Mouse (Mus musculus): Measurements from ENCODE around the gene Dnah5.
A peak's percentile ranks its signal among the peaks of the same experiment; 100 is the strongest.
"Not testable (repeated sequence)": the region's sequence is repeated elsewhere in the genome, so short reads cannot be mapped to it uniquely, and the experiment has no call there.

Dnah5 gene

GRCm38 (mm10) chr15:28307884-28308283 is 104.3 kb downstream of the Dnah5 start:
- DNase-seq = no peak

- DNase-seq = no peak
These were observed 107.0 kb downstream of the Dnah5 start for GRCm38 (mm10) chr15:28310516-28310915.

GRCm38 (mm10) chr15:28313451-28313850 is 109.9 kb downstream of the Dnah5 start:
- DNase-seq = no peak

- peak; percentile 16 for DNase-seq
These were observed 112.4 kb downstream of the Dnah5 start for GRCm38 (mm10) chr15:28315812-28316528.

- no peak for DNase-seq
These were observed 119.0 kb downstream of the Dnah5 start for GRCm38 (mm10) chr15:28322533-28322932.

- DNase-seq = no peak
These were observed 123.4 kb downstream of the Dnah5 start for GRCm38 (mm10) chr15:28326985-28327384.

- no peak for DNase-seq
These were observed 123.9 kb downstream of the Dnah5 start for GRCm38 (mm10) chr15:28327441-28327840.

- no peak for DNase-seq
These were observed 137.6 kb downstream of the Dnah5 start for GRCm38 (mm10) chr15:28341151-28341550.

- no peak for DNase-seq
These were observed 164.0 kb downstream of the Dnah5 start for GRCm38 (mm10) chr15:28367561-28367960.

GRCm38 (mm10) chr15:28370431-28370830 is 166.9 kb downstream of the Dnah5 start:
- no peak for DNase-seq

GRCm38 (mm10) chr15:28371506-28371905 is 168.0 kb downstream of the Dnah5 start:
- DNase-seq = no peak

- DNase-seq = no peak
These were observed 170.8 kb downstream of the Dnah5 start for GRCm38 (mm10) chr15:28374394-28374793.

GRCm38 (mm10) chr15:28380909-28381308 is 177.4 kb downstream of the Dnah5 start:
- no peak for DNase-seq

GRCm38 (mm10) chr15:28393723-28394122 is 190.2 kb downstream of the Dnah5 start:
- not testable (repeated sequence) for DNase-seq

GRCm38 (mm10) chr15:28395481-28395880 is 191.9 kb downstream of the Dnah5 start:
- no peak for DNase-seq

- DNase-seq = no peak
These were observed 194.9 kb downstream of the Dnah5 start for GRCm38 (mm10) chr15:28398472-28398871.

- no peak for DNase-seq
These were observed 195.7 kb downstream of the Dnah5 start for GRCm38 (mm10) chr15:28399258-28399657.

- DNase-seq = no peak
These were observed 201.1 kb downstream of the Dnah5 start for GRCm38 (mm10) chr15:28404630-28405029.

- DNase-seq = no peak
These were observed 201.6 kb downstream of the Dnah5 start for GRCm38 (mm10) chr15:28405136-28405535.

GRCm38 (mm10) chr15:28439702-28440101 is 236.2 kb downstream of the Dnah5 start:
- no peak for DNase-seq

- DNase-seq = no peak
These were observed 240.9 kb downstream of the Dnah5 start for GRCm38 (mm10) chr15:28444494-28444893.

- not testable (repeated sequence) for DNase-seq
These were observed 257.7 kb downstream of the Dnah5 start for GRCm38 (mm10) chr15:28461091-28461778.

GRCm38 (mm10) chr15:28466591-28467247 is 263.2 kb downstream of the Dnah5 start:
- no peak for DNase-seq

All from lung, postnatal 10 days (tissue).